Mouse (Mus musculus): ENCODE results near the gene Ccdc60. TPM values are rescaled to one million over a fixed set of nuclear protein-coding genes. Genes with fewer than 3 reads are reported as not detected.

Ccdc60 gene
- polyA plus RNA-seq, 1 experiment, result 0.08 TPM

DNA sequence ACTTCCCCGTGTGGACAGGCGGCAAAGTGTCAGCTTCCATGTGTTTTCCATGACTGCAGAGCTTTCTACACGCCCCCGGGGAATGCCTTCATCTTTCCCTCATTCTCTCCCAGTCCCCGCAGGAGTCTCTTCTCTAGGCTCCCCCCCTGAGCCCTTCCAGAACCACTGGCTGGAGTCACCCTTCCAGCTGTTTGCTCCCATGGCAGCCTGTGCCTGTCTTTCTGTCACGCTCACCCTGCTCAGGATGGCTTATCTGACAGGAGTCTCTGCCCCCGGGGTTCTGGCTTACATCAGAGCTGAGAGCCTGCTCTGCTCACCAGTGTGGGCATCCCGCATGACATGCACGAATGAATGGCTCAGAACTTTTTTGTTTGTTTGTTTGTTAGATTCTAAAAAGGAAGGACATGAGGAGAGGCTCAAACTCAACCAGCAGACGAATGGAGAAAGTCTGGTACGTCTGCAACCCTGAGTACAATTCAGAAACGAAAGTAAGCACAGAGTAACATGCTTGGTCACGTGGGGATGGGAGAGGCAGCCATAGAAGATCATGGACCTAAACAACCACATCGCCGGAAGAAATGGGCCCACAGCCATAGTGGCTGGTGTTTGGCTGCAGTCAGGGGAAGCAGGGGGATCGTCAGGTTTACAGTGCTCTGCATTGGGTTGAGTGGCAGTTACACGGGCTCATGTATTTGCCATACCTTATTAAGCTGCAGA lies 17.1 kb downstream of the Ccdc60 start:
- Histone ChIP-seq H3K27ac (ENCODE audit: insufficient read depth, low read depth, low read length) (no peak overlapping the region), H3K27me3 (replicated peaks; ENCODE audit: control insufficient read depth, insufficient read depth, low read length) (no peaks in the 10 kb centered on the region), H3K4me1 (ENCODE audit: control insufficient read depth, insufficient read depth, low read length) (no peaks in the 10 kb centered on the region), H3K36me3 (ENCODE audit: control insufficient read depth, insufficient read depth, low read length) (no peaks in the 10 kb centered on the region), H3K4me3 (ENCODE audit: insufficient read depth, low read depth, low read length) (no peak overlapping the region)
- 72% methylated on average over 17 of the region's 17 CpGs for WGBS
- no peak for TF ChIP-seq CTCF (conservative IDR thresholded peaks at IDR 0.05; ENCODE audit: insufficient read depth, insufficient read length, low read depth, low read length)
- no peak for TF ChIP-seq POLR2A (IDR thresholded peaks at IDR 0.05; ENCODE audit: low read depth, low read length)
- no peak for DNase-seq

DNA sequence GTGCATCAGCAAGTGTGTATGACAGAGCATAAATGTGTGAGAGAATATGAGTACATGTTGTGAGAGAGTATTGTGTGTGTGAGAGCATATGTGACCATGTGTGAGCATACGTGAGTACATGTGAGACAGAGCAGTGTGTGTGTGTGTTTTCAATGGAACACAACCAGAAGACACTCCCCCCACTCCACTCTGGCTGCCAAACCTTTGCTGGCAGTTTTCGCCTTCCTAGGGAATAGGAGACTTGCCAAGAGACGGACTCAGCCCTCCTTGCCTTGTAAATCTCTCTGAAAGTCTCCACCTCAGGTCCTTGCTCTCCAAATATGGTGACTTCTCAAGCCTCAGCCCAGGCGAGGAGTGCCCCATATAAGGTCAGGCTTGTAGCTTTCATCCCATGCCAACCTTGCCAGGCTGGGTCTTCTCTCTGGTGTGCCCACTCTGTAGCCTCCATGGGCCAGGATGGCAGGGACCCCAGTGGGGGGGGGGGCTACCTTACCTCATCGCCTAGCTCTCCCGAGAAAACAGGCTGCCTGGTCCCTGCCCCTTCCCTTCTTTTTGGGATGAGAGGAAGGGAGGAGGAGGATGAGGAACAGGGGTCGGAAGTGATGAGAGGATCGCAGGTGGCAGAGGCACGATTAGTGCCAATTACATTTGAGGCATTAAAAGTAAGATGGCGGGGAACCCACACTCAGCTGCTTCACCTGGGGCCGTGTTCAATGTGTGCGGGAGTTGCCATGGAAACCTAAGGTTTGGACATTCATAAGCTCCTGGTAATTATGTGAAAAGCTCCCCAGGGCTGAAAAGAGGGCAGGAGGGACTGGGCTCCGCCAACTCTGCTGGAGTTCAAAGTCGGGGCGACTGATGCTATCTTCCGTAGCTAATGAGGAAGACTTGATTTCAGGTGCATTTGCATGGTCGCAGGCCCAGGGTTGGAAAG lies 19.3 kb downstream of the Ccdc60 start:
- TF ChIP-seq POLR2A (IDR thresholded peaks at IDR 0.05; ENCODE audit: low read depth, low read length) (no peak), CTCF (conservative IDR thresholded peaks at IDR 0.05; ENCODE audit: insufficient read depth, insufficient read length, low read depth, low read length) (no peak)
- no peaks in the 10 kb centered on the region for H3K4me1 ChIP-seq (ENCODE audit: control insufficient read depth, insufficient read depth, low read length)
- WGBS, result 75% methylated on average over 17 of the region's 17 CpGs
- no peaks in the 10 kb centered on the region for H3K27me3 ChIP-seq (replicated peaks; ENCODE audit: control insufficient read depth, insufficient read depth, low read length)
- no peak overlapping the region for H3K27ac ChIP-seq (ENCODE audit: insufficient read depth, low read depth, low read length)
- DNase-seq, result no peak
- H3K4me3 ChIP-seq (ENCODE audit: insufficient read depth, low read depth, low read length), result no peak overlapping the region
- no peaks in the 10 kb centered on the region for H3K36me3 ChIP-seq (ENCODE audit: control insufficient read depth, insufficient read depth, low read length)

DNA sequence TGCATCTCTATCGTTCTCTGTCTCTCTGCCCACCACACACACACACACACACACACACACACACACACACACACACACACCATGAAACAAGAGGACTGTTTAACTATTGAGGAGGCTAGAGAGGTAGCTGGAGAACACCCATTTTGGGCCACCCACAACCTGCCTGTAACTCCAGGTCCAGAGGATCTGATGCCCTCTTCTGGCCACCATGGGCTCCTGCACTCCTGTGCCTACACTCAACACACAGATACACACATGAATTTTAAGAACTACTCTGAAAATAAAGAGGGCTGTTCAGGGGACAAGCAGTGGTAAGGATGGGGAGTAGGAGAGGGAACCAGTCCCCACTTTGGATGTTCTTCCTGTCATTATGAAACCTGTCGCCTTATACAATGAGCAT lies 26.1 kb downstream of the Ccdc60 start:
- Histone ChIP-seq H3K27me3 (replicated peaks; ENCODE audit: control insufficient read depth, insufficient read depth, low read length) (no peaks in the 10 kb centered on the region), H3K4me3 (ENCODE audit: insufficient read depth, low read depth, low read length) (no peak overlapping the region)
- 99% methylated on average over 2 of the region's 2 CpGs for WGBS

DNA sequence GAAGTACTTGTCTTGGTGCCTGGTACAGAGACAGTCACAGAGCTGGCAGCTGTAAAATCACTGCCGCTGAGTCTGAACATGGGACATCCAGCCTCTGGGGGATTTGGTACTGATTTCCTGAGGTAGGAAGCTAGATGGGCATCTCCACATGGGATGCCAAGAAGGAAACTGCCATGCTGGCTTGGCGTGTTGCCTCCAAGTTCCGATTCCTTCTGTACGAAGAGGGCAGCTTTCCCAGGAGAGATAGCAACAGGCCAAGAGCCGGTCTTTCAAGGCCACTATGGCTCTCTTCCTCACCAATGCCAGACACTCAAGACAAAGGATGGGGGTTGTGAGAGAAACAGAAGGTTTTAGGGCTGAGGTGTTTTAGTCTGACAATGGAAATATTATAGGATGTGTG lies 26.8 kb downstream of the Ccdc60 start:
- no peak for DNase-seq
- TF ChIP-seq POLR2A (IDR thresholded peaks at IDR 0.05; ENCODE audit: low read depth, low read length), result no peak
- TF ChIP-seq CTCF (conservative IDR thresholded peaks at IDR 0.05; ENCODE audit: insufficient read depth, insufficient read length, low read depth, low read length), result no peak
- Histone ChIP-seq H3K27ac (ENCODE audit: insufficient read depth, low read depth, low read length) (no peak overlapping the region), H3K4me1 (ENCODE audit: control insufficient read depth, insufficient read depth, low read length) (no peaks in the 10 kb centered on the region), H3K36me3 (ENCODE audit: control insufficient read depth, insufficient read depth, low read length) (no peaks in the 10 kb centered on the region), H3K27me3 (replicated peaks; ENCODE audit: control insufficient read depth, insufficient read depth, low read length) (no peaks in the 10 kb centered on the region), H3K4me3 (ENCODE audit: insufficient read depth, low read depth, low read length) (no peak overlapping the region)
- 89% methylated on average over 5 of the region's 5 CpGs for WGBS

More for the DNA sequence above, 26.1 kb downstream of the Ccdc60 start:
- TF ChIP-seq CTCF (conservative IDR thresholded peaks at IDR 0.05; ENCODE audit: insufficient read depth, insufficient read length, low read depth, low read length) (no peak), POLR2A (IDR thresholded peaks at IDR 0.05; ENCODE audit: low read depth, low read length) (no peak)
- no peak for DNase-seq
- Histone ChIP-seq H3K4me1 (ENCODE audit: control insufficient read depth, insufficient read depth, low read length) (no peaks in the 10 kb centered on the region), H3K27ac (ENCODE audit: insufficient read depth, low read depth, low read length) (no peak overlapping the region), H3K36me3 (ENCODE audit: control insufficient read depth, insufficient read depth, low read length) (no peaks in the 10 kb centered on the region)

DNA sequence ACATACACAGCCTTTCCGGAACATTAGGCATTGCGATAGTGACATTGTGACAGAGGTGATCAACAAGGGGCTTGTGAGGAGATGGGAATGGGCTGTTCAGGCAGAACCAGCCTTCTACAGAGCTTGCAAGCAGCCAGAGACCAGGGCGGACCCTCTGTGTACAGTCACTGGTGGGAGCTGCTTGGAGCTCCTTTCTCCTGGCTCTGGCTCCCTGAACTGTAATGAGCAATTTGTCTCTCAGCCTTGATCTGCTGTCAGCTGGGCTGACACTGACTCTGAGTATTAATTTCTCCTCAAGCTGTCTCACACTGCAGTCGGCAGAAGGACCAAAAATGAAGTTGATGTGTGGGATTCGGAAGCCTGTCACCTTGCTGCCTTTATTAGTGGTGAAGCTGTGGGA lies 28.4 kb downstream of the Ccdc60 start:
- Histone ChIP-seq H3K4me1 (ENCODE audit: control insufficient read depth, insufficient read depth, low read length) (no peaks in the 10 kb centered on the region), H3K27ac (ENCODE audit: insufficient read depth, low read depth, low read length) (no peak overlapping the region), H3K27me3 (replicated peaks; ENCODE audit: control insufficient read depth, insufficient read depth, low read length) (no peaks in the 10 kb centered on the region), H3K4me3 (ENCODE audit: insufficient read depth, low read depth, low read length) (no peak overlapping the region), H3K36me3 (ENCODE audit: control insufficient read depth, insufficient read depth, low read length) (no peaks in the 10 kb centered on the region)
- WGBS, result 49% methylated on average over 5 of the region's 5 CpGs
- TF ChIP-seq CTCF (conservative IDR thresholded peaks at IDR 0.05; ENCODE audit: insufficient read depth, insufficient read length, low read depth, low read length) (no peak), POLR2A (IDR thresholded peaks at IDR 0.05; ENCODE audit: low read depth, low read length) (no peak)
- DNase-seq, result no peak

DNA sequence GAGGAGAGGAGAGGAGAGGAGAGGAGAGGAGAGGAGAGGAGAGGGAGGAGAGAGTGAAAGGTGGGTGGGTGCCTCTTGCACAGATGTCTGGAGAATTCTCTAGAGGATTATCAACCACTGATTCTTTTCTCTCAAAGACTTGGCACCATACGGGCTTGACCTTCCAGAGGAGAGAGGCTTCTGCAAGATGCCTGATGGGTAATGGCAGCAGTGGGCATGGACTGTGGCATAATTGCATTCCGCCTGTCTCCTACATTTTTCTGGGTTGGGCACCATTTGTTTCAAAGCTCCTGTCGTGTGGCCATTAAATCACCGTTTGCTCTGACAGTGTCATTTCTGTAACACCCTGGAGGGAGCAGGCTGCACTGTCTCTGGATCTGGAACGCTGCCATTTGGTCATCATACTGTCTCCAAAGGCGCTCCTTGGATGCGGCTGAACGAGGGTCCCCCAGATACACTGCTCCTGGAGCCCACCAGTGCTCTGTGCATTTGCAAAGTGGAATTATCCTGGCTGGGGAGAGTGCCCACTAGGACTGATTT lies 30.4 kb downstream of the Ccdc60 start:
- Histone ChIP-seq H3K27me3 (replicated peaks; ENCODE audit: control insufficient read depth, insufficient read depth, low read length) (no peaks in the 10 kb centered on the region), H3K4me3 (ENCODE audit: insufficient read depth, low read depth, low read length) (no peak overlapping the region), H3K4me1 (ENCODE audit: control insufficient read depth, insufficient read depth, low read length) (no peaks in the 10 kb centered on the region), H3K27ac (ENCODE audit: insufficient read depth, low read depth, low read length) (no peak overlapping the region), H3K36me3 (ENCODE audit: control insufficient read depth, insufficient read depth, low read length) (no peaks in the 10 kb centered on the region)
- WGBS, result 32% methylated on average over 8 of the region's 8 CpGs
- no peak for DNase-seq
- TF ChIP-seq CTCF (conservative IDR thresholded peaks at IDR 0.05; ENCODE audit: insufficient read depth, insufficient read length, low read depth, low read length), result no peak
- TF ChIP-seq POLR2A (IDR thresholded peaks at IDR 0.05; ENCODE audit: low read depth, low read length), result no peak

DNA sequence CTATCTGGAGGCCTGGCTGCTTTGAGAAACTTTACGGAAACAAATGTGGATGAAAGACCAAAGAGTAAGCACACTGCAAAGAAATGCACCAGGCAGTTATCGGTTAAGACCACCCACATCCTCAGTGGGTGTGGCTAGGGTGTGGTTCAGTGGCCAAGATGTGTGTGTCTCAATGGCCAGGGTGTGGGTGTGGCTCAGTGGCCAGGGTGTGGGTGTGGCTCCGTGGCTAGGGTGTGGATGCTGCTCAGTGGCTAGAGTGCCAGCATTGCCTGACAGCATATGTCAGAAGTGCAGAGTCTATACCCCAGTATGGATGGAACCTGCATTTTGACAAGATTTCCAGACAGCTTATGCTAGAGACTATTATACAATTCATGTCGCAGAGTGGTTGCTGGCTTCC lies 34.9 kb downstream of the Ccdc60 start:
- no peaks in the 10 kb centered on the region for H3K27me3 ChIP-seq (replicated peaks; ENCODE audit: control insufficient read depth, insufficient read depth, low read length)
- no peaks in the 10 kb centered on the region for H3K36me3 ChIP-seq (ENCODE audit: control insufficient read depth, insufficient read depth, low read length)
- WGBS, result 72% methylated on average over 4 of the region's 4 CpGs
- no peak for DNase-seq
- no peak overlapping the region for H3K4me3 ChIP-seq (ENCODE audit: insufficient read depth, low read depth, low read length)
- TF ChIP-seq CTCF (conservative IDR thresholded peaks at IDR 0.05; ENCODE audit: insufficient read depth, insufficient read length, low read depth, low read length) (no peak), POLR2A (IDR thresholded peaks at IDR 0.05; ENCODE audit: low read depth, low read length) (no peak)
- H3K27ac ChIP-seq (ENCODE audit: insufficient read depth, low read depth, low read length), result no peak overlapping the region
- H3K4me1 ChIP-seq (ENCODE audit: control insufficient read depth, insufficient read depth, low read length), result no peaks in the 10 kb centered on the region

Data from kidney, adult 2 months (tissue).